Mouse (Mus musculus) mouse trophoblast stem cell (cell line): Measurements from ENCODE around the gene Iqcc.

Source experiments
- in situ Hi-C, 2 experiments: fragments of 300-500 bp; cut with MseI, MboI; formaldehyde crosslinking; loops; 2 replicates in 1 of 2; 3 replicates in 1 of 2; pipeline ENCODE4 v1.15.1; 2025

The Iqcc gene

DNA sequence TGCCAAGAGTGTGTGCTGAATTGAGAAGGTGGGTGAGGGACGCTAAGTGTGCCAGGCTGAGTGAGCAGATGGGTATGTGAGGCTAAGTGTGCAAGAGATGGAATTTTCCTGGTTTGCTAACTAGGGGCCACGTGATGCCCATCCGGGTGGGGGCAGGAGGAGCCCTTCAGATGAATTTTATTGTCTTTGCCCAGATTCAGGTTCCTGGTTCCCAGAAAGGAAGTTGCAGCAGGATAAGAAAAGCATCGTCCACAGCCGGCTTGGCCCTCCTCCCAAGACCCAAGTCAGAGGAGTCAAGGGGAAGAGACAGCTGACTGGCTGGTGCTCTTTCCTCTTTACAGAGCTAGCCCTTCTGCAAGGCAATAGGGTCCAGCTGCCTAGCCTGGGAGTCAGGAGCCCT is 40.4 kb downstream of the Iqcc start, which contains the start of gene Fam167b:
TSS of gene Fam167b (minus strand) at position 84 of the 400 bp plus-strand sequence.
- in situ Hi-C loops, result no loop called here

DNA sequence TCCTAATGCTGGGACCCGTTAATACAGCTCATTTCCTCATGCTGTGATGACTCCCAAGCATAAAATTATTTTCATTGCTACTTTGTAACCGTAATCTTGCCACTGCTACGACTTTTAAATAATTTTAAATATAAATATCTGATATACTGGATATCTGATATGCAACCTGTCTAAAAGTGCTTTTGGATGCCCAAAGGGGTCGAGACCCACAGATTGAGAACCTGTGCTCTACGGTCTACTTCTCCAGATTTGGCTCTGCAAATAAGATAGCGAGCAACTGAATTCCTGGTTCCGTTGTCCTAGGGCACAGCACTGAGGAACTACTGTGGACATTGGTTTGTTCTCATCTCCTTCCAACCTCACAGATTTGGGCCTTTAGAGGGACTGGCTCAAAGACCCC is 41.2 kb downstream of the Iqcc start:
- in situ Hi-C loops, result no loop called here

DNA sequence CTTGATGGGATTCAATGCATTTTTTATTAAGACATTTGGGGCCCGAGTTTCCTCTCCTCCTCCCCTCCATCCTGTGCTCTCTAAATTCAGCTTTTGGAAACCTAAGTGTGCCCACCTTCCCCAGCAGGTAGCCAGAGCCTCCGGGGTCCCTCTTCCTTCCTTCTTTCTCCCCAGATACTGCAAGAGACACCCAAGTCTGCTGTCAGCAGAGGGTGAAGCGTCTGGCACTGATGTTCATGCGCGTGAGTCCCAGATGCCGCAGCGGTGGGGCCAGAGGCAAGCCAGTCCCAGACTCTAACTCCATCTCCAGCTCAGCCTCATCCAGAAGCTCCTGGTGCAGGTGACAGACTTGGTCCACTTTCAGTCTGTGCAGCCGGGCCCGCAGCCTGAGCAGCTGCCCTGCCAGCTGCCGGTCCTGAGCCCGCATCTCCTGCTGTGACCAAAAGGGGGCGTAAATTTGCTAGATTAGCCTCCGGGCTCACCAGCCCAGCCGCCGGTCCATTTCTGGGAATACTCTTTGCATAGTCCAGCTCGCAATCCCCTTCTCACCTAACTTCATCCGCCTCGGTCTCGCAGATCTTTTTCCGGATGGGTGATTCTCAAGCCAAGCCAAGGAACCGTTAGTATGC is 41.9 kb downstream of the Iqcc start:
- in situ Hi-C loops, result no loop called here

DNA sequence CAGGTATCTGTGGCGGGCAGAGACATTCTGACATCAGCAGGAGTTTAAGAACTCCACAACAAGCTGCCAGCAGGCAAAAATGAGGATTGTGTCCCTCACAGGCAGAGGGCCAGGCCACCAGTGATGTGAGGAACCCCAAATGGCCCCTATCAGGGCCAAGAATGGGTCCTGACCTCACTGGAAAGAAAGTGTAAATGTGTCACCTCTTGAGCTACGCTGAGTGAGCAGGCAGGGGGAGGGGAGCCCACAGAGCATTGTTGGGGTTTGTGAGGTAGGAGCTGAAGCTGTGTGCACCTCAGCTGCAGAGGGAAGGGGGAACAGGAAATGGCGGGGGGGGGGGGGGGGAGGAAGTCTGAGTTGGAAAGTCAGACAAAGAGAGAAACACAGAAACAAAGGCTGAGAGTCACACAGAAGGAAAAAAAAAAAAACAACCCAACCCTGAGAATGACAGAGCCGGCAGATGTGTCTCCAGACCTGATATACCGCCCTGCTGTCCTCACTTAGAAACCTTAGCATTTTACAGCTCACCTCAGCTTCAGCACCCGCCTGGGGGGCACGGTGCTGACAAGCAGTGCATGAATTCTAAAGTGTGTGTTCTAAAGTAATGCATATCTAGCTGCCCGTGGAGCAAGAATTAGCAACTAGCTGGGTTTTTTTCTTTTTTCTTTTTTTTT is 43.6 kb downstream of the Iqcc start:
- in situ Hi-C loops, result no loop called here

DNA sequence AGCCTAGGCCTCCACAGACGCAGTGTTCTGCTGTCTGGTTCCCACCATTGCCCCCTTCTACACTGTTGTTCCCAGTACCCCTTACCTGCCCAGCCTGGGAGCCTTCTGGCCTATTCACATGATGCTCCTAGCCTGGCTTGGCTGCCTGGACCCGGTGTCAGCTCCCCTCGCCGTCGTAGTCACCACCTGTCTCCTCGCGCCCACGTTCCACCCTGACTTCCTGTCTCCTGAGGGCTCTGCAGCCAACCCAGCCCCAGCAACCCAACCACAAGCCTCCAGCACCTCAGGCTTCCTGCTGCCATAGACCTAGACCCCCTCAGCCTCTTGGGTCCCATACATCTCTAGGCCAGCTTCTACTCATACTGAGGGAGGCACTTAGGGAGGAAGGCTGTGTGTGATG is 45.5 kb downstream of the Iqcc start, which contains the start of gene Lck:
TSS of gene Lck (minus strand) at position 212 of the 400 bp plus-strand sequence.
- in situ Hi-C loops, result no loop called here

DNA sequence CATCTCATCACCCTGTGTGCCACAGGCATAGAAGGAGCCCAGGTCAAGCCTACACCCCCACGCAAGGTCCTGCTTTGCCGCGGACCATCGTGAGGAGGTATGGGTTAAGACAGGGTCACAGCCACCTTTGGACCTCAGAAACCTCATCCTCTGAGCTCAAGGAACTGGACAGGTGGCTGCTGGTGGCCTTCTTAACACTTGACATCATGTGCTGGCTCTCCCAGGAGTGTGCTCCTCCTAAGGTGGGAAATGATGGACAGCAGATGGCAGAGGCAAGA is 45.9 kb downstream of the Iqcc start:
- in situ Hi-C loops, result no loop called here

DNA sequence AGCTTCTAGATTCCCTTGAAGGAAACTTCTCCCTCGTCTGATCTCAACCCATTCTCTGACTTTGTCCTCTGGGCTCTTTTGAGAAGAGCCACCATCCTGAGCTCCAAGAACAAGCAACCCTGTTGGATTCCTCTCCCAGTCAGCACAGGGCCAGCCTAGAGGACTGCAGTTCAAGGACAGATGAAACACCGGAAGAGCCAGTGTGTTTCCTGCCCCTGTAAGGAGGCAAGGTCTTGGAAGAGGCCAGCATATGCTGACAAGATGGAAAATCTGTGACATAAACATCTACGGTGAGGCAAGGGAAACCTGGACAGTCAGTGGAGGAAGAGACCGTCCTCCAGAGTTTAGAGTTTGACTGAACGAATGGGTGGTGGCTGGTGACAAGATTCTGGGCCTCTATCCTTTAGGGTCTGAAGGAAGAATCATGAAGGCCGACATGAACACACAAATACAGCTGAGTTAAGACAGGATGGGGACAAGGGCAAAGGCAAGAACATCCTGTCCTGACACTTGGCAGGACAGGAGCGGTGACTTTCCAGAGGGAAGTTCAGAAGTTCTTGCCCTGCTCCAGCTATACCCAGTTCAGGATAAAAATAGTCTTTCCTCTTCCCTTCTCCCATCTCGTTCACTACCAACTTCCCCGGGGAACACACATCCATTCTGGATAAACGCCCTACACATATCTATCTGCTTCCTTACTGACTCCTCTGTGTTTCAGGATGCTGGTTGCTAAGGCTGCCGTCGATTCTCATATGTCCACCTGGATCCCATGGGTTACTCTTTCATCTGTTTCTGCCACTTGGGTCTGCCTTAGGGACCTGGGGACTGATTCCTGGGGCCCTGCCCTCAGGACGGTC is 46.4 kb downstream of the Iqcc start:
- in situ Hi-C loops, result no loop called here

DNA sequence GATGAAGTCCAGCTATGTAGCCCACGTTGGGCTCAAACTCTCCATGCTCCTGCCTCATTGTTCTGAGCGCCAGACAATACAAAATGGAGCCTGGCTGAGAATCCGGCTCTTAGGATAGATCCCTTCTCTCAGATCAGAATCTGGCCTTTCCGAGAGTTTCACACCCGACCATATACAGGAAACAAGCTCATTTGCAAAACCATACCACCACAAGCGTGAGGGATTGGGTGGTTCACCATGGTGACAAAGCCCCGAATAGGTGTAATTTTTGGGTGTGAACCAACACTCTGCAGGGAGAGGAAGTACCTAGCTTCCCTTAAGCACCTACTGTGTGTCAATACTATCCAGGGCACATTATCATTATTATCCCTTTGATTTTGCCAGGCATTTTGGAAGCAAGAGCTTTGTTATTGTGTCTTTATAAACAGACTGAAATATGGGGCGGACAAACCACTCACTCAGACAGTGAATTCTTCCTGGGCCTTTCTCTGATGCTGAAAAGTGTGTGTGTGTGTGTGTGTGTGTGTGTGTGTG is 47.3 kb downstream of the Iqcc start:
- in situ Hi-C loops, result no loop called here

DNA sequence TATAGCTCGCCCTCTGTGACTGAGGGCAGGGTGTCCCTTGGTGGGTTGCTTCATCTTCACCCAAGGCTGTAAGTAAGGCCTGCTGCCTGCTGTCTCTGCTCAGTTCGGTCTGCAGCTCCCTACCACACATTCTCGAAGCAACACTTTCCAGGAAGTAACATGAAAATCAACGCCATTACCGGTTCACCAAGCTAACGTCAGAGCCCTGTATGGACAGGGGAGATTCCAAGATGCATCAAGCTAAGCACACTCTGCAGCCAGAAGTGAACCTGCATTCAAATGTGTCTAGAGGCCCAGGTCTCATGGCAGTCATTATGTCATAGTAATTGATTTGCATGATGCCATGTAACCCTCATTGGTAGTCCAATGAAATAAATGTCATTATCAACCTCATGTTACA is 48.9 kb downstream of the Iqcc start:
- in situ Hi-C loops, result no loop called here

DNA sequence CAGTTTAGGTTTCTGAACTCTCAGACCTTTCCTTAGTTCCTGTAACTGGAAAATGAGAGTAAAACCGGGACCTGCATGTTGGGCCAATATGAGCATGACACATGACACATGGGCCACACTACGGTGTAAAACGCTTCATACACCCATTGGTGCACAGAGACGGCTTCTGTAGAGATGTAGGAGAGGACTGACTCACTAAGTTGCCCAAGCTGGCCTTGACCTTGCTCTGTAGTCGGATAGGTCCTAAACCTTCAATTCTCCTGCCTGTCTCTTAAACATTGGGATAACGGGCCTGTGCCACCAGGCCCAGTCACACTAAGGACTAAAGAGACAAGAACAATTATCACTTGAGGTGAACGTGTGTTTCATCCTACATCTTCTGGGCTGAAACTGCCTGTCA is 50.5 kb downstream of the Iqcc start:
- in situ Hi-C loops, result no loop called here

DNA sequence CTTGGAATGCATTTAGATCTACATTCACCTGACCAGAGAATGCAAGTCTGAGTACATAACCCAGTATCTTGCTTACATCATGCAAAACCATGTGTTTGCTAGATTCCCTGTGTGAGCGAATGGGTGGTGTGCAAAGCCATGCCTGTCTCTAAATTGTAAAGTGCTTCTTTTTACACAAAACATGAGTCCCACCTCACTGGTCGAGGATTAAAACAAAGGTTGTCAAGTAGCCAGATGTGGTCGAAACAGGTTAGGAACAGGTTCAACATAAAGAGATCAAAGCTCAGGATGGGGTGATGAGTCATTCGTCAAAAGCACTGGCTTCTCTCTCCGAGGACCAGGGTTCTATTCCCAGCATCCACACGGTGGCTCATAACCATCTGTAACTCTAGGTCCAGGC is 53.8 kb downstream of the Iqcc start:
- in situ Hi-C loops, result no loop called here
